Mouse (Mus musculus): Measurements from ENCODE around the gene Faf2.
A peak's percentile ranks its signal among the peaks of the same experiment; 100 is the strongest.
"Not testable (repeated sequence)": the region's sequence is repeated elsewhere in the genome, so short reads cannot be mapped to it uniquely, and the experiment has no call there.

Gene Faf2

DNA sequence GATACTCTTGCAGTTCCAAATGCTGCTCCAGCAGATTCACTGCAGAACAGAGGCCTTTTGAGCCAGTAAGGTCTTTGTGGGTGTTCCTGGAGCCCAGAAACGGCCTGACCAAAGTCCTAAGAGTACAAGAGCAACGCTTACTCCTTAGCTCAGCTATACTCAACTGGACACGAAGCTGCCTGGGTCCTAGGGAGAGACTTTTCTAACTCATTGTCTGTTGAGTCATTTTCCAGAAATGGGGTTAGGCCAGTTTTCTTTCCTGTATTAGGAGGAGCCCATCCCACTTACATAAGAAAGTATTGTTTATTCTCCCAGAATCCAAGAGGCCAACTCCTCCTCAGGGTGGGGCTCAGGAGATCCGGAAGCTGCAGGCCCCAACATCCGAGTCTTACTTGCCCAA is 16.2 kb upstream of the Faf2 start:
- DNase-seq (ENCODE audit: low spot score in 2 of 2), result no peak

DNA sequence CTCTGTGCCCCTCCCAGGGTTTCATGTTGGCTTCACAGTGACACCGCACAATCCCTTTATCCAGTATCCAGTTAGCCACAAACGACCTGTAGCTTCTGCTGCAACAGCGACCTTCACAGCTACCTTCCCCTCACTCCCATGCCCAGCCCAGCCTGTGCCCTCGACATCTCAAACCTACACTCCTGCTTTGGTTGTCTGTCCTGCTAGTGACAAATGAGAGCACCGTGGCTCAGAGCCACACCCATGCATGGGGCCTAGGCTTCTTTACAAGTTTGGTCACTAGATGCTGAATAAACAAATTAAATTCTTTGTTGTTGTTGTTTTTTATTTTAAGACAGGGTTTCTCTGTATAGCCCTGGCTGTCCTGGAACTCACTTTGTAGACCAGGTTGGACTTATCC is 14.4 kb upstream of the Faf2 start:
- no peak for DNase-seq (ENCODE audit: low spot score in 2 of 2)

DNA sequence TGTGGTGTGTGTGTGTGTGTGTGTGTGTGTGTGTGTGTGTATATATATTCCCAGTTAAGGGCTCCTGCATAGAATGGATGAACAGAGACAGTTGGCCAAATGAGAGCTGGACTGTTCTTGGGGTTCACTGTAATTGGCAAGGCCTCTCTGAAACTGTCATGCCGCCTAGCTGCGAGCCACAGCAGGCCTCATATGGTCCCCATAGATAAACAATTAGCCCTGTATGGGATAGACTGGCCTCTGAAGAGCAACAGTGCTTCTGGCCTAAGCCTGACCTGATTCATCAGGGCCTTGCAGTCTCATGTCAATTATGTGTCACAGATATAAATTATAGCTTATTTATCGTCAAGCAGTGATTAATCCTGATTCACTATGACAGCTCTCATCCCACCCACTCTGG is 13.6 kb upstream of the Faf2 start:
- DNase-seq (ENCODE audit: low spot score in 2 of 2), result no peak

GRCm38 (mm10) chr13:54608666-54609065 is 12.9 kb upstream of the Faf2 start:
- peak in 1 of 2 experiments; percentile 39 for DNase-seq (ENCODE audit: low spot score in 2 of 2)

- DNase-seq (ENCODE audit: low spot score in 2 of 2), result no peak
These were observed 12.3 kb upstream of the Faf2 start for GRCm38 (mm10) chr13:54609301-54609700.

DNA sequence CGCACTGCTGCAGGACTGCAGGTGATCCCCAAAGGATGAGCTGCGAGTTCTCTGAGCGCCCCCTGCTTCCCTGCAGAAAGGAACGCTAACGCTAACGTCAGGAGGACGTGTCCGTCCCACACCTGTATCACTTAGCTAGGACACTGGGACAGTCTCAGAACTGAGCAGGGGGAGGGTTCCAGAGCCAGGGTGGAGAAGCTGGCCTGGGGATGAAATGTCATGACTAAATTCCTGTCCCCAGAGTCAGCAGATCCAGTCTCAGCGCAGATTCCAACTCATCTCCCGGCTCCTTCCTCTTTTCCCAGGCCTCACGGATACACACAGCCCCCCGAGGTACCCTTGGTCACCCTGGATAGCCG is 11.0 kb upstream of the Faf2 start:
- no peak for DNase-seq (ENCODE audit: low spot score in 2 of 2)

DNA sequence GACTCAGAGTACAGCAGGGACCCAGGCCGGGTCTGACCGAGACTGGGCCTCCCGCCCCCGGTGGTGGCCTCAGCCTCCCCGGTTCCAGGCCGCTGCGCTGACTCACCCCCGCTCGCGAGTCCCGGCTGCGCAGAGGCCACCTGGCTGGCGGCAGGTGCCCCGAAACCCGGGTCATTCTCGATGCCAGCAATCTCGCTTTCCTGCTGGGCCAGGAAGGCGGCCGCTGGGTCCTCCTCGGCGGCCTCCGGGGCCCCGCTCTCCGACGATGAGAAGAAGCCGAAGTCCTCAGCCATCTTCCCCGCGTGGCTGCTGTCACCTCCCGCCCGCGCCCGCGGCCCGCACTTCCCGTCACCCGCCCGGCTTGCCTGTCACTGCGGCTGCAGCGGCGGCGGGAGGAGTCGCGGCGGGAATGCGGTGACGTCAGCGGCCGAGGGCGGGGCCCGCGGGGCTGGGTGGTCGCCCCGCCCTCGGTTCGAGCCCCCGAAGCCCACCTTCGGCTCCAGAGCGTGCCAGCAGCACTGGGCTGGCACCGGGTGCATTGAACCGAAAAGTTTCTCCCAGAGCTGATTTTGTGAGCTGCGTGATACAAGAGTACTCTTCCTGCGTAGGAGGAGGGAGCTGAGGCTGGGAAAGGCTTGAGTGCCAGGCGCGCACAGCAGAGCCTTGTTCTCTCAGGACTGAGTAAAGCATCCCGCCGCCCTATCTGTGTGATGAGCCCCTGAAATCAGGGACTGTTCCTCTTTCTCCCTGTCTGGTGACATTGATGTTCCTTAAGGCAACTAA is 10.4 kb upstream of the Faf2 start, which contains the start of gene Cltb:
Gene Cltb, minus strand, starts transcription at position 373 of the 783 bp plus-strand sequence.
- DNase-seq (ENCODE audit: low spot score in 2 of 2), result peak; percentile 79 to 89

DNA sequence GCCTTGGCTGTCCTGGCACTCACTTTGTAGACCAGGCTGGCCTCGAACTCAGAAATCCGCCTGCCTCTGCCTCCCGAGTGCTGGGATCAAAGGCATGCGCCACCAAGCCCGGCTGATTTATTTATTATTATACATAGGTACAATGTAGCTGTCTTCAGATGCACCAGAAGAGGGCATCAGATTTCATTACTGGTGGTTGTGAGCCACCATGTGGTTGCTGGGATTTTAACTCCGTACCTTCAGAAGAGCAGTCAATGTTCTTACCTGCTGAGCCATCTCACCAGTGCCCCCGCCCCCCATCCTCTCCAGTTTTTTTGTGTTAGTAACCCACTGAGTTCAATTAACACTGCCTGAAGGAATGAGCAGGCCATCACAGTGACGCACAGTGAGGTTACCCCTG is 8.4 kb upstream of the Faf2 start:
- DNase-seq (ENCODE audit: low spot score in 2 of 2), result not testable (repeated sequence)

DNA sequence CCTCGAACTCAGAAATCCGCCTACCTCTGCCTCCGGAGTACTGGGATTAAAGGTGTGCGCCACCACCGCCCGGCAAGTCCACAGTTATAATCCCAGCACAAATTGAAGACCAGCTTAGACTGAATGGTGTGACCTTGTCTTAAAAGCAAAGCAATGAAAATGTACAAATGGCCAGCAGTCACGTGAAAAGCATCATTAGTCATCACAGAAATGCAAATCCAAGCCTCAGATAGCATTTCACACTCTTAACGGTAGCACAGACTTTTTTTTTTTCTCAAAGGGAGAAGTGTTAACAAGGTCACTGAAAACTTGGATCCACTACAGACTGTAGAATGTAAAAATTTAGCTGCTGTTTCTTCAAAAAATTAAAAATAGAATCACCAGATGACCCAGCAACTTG is 5.3 kb upstream of the Faf2 start:
- no peak for DNase-seq (ENCODE audit: low spot score in 2 of 2)

DNA sequence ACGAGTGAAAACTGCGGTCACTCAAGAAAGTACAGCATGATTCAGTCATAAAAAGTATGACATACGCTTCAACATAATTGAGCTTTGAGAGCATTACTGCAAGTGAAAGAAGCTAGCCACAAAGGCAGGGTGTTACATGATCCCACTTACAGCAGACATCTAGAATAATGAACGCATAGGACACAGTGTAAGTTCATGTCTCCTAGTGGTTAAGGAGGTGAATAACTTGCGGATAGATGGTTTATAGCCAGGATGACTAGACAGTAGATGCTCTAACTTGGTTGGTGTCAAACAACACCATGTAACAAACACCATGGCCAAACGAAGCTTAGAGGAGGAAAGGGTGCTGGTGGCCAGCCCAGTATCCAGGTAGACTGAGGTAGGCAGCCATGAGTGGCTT is 4.6 kb upstream of the Faf2 start:
- DNase-seq (ENCODE audit: low spot score in 2 of 2), result no peak

DNA sequence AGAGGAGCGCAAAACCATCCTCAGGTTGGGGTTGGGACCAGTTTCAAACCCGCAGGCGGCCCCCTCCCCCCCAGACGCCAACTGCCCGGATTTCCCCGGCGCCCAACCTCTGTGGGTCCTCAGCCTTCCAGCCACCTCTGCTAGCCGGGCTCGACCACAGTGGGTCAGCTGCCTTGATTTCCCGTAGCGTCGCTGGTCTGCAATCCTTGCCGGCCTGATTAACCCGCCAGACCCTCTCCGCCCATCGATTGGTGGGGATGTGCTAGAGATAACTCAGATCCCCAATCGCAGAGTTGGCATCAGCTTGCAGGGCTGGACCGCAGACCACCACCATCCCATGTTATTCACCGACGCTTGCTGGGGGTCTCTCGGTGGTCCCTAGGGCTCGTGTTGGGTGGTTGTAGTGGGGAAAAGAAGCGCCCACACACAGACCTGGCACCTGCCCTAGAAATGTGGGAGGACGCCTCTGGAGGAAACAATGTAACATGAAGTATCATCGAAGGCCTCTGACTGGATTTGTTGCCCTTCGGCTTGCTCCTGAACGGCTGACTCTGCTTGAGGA is 457 bp downstream of the Faf2 start:
- no peak for DNase-seq (ENCODE audit: low spot score in 2 of 2)

DNA sequence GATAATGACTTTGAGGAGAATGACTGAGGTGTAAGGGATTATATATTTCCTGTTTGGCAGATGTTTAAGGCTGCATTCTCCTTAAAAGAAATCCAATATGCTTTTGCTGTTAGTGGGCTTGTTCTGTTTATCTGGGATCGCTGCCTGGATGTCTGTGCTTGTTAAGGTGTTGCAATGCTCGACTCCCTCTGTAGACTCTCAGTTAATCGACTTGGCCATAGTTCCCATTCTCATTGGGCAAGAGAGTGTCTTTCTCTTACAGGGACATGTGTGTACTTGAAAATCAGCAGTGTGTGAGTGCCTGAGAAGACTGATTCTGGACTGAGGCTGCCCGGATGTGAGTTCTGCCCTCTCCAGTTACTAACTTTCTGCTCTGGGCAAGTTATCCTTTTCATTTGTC is 7.5 kb downstream of the Faf2 start:
- DNase-seq (ENCODE audit: low spot score in 2 of 2), result no peak

DNA sequence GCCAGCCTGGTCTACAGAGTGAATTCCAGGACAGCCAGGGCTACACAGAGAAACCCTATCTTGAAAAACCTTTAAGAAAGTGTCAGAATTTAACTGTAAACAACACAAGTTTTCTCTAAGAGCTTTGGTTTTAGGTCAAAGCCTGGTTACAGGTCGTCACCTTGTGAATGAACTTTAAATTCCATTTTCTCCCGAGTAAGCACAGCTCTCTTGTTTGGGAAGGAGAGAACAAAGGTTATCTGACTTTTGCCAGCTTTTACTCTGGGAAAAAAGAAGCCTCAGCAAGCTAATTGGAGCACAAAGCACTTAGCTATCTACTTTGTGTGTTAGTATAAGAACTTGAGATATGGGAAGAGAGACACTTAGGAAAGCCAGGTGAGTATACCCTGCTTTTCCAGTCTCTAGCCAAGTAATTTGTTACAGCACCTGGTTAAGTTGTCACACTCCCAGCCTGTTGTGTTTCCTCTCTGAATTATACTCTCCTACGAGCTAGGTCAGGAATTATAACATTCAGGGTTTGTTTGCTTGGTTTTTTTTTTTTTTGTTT is 11.2 kb downstream of the Faf2 start:
- no peak for DNase-seq (ENCODE audit: low spot score in 2 of 2)

- no peak for DNase-seq (ENCODE audit: low spot score in 2 of 2)
These were observed 13.4 kb downstream of the Faf2 start for GRCm38 (mm10) chr13:54635011-54635410.

DNA sequence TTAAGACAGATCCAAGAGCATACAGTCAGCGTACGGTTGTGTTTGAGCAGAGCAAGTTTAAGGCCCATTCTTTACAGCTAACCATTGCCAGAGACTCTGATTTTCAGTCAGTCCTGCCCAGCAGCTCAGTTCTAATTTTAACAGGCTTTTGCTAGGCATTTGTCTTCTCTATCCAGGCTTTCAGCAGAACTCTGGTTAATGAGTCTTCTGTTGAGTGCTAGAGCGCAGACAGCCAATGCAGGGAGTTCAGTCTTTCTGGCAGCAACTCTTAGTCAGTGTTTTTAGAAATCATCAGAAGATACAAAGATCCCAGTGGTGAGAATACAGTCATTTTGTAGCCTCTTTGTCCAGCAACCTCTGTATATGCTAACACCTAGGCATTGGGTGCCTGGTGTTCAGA is 28.9 kb downstream of the Faf2 start:
- no peak for DNase-seq (ENCODE audit: low spot score in 2 of 2)

- no peak for DNase-seq (ENCODE audit: low spot score in 2 of 2)
These were observed 39.3 kb downstream of the Faf2 start for GRCm38 (mm10) chr13:54660877-54661276.

GRCm38 (mm10) chr13:54661358-54661757 is 39.8 kb downstream of the Faf2 start:
- no peak for DNase-seq (ENCODE audit: low spot score in 2 of 2)

DNA sequence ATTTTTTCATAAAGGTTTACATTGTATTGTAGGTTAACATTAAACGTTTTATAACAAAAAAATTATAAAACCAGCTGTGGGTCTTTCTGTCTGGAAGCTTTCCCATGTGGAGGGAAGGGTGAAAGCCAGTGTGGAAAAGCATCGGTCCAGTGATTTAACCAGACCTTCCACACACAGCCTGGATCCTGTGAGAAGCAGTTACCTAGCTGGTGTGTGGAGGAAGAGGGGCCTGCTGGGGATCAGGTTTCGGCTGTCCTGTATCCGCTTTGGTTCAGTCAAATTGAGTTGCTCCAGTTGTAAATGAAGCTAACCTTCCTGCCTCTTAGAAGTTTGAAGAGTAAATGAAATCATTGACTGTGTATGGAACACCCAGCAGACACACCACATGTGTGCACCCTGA is 42.4 kb downstream of the Faf2 start:
- no peak for DNase-seq (ENCODE audit: low spot score in 2 of 2)

- DNase-seq (ENCODE audit: low spot score in 2 of 2), result no peak
These were observed 42.9 kb downstream of the Faf2 start for GRCm38 (mm10) chr13:54664509-54664908.

DNA sequence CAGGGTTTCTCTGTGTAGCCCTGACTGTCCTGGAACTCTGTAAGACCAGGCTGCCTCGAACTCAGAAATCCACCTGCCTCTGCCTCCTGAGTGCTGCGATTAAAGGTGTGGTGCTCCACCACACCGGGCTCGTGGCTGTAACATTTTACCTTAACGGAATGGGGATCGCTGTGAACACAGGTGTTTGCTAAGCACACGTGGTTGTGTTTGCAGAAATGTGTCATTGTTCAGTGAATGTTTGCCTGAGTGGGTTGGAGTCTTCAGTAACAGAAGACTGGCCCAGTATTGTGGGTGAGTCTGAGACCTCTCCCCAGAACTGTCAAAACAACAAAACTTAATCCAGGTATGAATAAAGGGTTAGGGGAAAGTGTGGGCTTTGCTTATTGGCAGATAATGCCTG is 43.5 kb downstream of the Faf2 start:
- no peak for DNase-seq (ENCODE audit: low spot score in 2 of 2)

DNA sequence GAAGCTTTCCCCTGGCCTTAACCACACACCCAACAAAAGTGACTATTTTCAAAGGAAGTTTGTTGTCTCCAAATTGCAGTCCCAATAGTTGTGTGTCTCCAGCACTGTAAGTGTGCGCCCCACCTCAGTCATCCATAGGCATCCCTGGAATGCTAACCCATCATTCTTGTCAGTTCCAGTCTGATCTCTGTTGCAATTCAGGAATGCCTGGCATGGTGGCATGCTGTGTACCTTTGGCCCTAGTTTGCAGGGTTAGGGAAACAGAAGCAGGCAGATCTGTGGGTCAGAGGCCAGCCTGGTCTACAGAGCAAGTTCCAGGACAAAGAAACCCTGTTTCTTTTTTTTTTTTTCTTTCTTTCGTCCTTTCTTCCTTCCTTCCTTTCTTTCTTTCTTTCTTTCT is 48.9 kb downstream of the Faf2 start:
- DNase-seq (ENCODE audit: low spot score in 2 of 2), result no peak

- no peak for DNase-seq (ENCODE audit: low spot score in 2 of 2)
These were observed 54.5 kb downstream of the Faf2 start for GRCm38 (mm10) chr13:54675895-54676590.

DNA sequence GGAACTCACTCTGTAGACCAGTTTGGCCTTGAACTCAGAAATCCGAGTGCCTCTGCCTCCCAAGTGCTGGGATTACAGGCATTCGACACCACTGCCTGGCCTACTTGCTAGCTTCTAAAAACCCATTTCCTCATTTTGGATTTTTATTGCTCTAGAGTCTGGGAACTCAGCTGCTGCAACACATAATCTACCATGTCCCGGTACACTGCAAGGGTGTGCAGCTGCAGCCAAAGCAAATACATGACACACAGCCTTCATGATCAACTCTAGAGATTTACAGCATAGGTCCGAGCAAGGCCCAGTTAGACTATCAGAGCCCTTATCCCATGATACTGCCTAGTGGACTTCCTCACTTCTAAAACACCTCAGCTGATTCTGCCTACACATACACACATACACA is 56.7 kb downstream of the Faf2 start:
- no peak for DNase-seq (ENCODE audit: low spot score in 2 of 2)

All from frontal cortex, postnatal 10 days (tissue).